Mouse (Mus musculus): Measurements from ENCODE around the gene Olfr1449. TPM values are rescaled to one million over a fixed set of nuclear protein-coding genes. Genes with fewer than 3 reads are reported as not detected.
"Not testable (repeated sequence)": the region's sequence is repeated elsewhere in the genome, so short reads cannot be mapped to it uniquely, and the experiment has no call there.

The Olfr1449 gene
- not detected for total RNA-seq (2021)

- intact Hi-C loops (cut with DNase I): no loop called here
- no peak for DNase-seq (ENCODE audit: extremely low spot score in 1 of 2, low spot score in 2 of 2)
These were observed at the start of gene Olfr1449 for GRCm38 (mm10) chr19:12930540-12930939. Gene Olfr1449, plus strand, starts transcription at chr19:12930840.

DNA sequence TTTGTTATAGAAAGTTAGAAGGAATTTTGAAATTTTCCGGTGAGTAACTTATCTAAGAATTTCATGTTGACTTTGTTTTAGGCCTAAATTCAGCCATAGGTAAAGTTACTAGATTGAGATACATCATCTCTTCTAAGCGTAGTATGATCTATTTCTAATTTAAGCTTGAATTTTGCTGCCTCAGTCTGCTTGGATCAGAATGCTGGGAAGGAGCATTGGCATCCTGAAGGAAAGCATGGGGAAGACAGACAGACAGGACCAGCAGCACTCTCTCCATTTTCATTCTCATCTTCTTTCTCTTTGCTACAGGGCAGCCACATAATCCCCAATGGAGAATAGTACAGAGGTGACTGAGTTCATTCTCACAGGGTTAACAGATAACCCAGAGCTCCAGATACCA, 47.1 kb upstream of the Olfr1449 start, which contains the start of gene Olfr1445:
TSS of gene Olfr1445 (plus strand) at position 301 of the 400 bp plus-strand sequence.
- DNase-seq (ENCODE audit: extremely low spot score in 1 of 2, low spot score in 2 of 2): no peak
- intact Hi-C loops (cut with DNase I): no loop called here

- no peak for DNase-seq (ENCODE audit: extremely low spot score in 1 of 2, low spot score in 2 of 2)
- intact Hi-C loops (cut with DNase I): no loop called here
These were observed 37.2 kb upstream of the Olfr1449 start, which contains the start of gene Olfr1446 for GRCm38 (mm10) chr19:12893424-12893823. Gene Olfr1446, minus strand, starts transcription at chr19:12893524.

- intact Hi-C loops (cut with DNase I): no loop called here
- DNase-seq (ENCODE audit: extremely low spot score in 1 of 2, low spot score in 2 of 2): no peak
These were observed 27.0 kb upstream of the Olfr1449 start, which contains the start of gene Olfr1447 for GRCm38 (mm10) chr19:12903643-12904042. Gene Olfr1447, minus strand, starts transcription at chr19:12903743.

- DNase-seq (ENCODE audit: extremely low spot score in 1 of 2, low spot score in 2 of 2): no peak
- intact Hi-C loops (cut with DNase I): no loop called here
These were observed 6.3 kb upstream of the Olfr1449 start, which contains the start of gene Olfr1448 for GRCm38 (mm10) chr19:12924319-12924718. Gene Olfr1448, minus strand, starts transcription at chr19:12924419.

GRCm38 (mm10) chr19:12949958-12950357, 19.3 kb downstream of the Olfr1449 start, which contains the start of gene Olfr1450:
Gene Olfr1450, plus strand, starts transcription at chr19:12950258.
- no peak for DNase-seq (ENCODE audit: extremely low spot score in 1 of 2, low spot score in 2 of 2)
- intact Hi-C loops (cut with DNase I): no loop called here

- DNase-seq (ENCODE audit: extremely low spot score in 1 of 2, low spot score in 2 of 2); intact Hi-C loops (cut with DNase I): not testable (repeated sequence)
These were observed 39.4 kb downstream of the Olfr1449 start for GRCm38 (mm10) chr19:12970082-12970481.

Other genes with a start within 250 kb of the Olfr1449 start
- gene Keg1, start 235.1 kb upstream of the Olfr1449 start, total RNA-seq (2021): not detected
- gene Cntf, start 165.2 kb upstream of the Olfr1449 start, total RNA-seq (2021): 1 to 10 TPM; 1.2 to 2.6 TPM
- gene Zfp91, start 134.7 kb upstream of the Olfr1449 start, total RNA-seq (2021): 10 to 100 TPM; 73.3 to 74.1 TPM
- 1 to 10 TPM; 1.1 to 1.5 TPM for gene Lpxn, start 134.6 kb upstream of the Olfr1449 start, total RNA-seq (2021)
- not detected for gene Gm5244, start 84.2 kb upstream of the Olfr1449 start, total RNA-seq (2021)
- not detected for gene Olfr1444, start 73.6 kb upstream of the Olfr1449 start, total RNA-seq (2021)
- gene Olfr1445, start 47.0 kb upstream of the Olfr1449 start, total RNA-seq (2021): not detected
- not detected for gene Olfr1446, start 37.3 kb upstream of the Olfr1449 start, total RNA-seq (2021)
- gene Olfr1447, start 27.1 kb upstream of the Olfr1449 start, total RNA-seq (2021): not detected
- not detected for gene Olfr1448, start 6.4 kb upstream of the Olfr1449 start, total RNA-seq (2021)
- not detected for gene Olfr1450, start 19.4 kb downstream of the Olfr1449 start, total RNA-seq (2021)
- gene Olfr1451, start 64.2 kb downstream of the Olfr1449 start, total RNA-seq (2021): not detected
- gene Olfr1453, start 97.5 kb downstream of the Olfr1449 start, total RNA-seq (2021): not detected
- gene Olfr1454, start 129.8 kb downstream of the Olfr1449 start, total RNA-seq (2021): not detected
- not detected for gene Olfr1457, start 167.1 kb downstream of the Olfr1449 start, total RNA-seq (2021)
- not detected for gene Olfr1458, start 175.9 kb downstream of the Olfr1449 start, total RNA-seq (2021)
- gene Olfr1459, start 218.7 kb downstream of the Olfr1449 start, total RNA-seq (2021): under 1 TPM; 0.13 to 0.14 TPM
- not detected for gene Olfr1461, start 232.2 kb downstream of the Olfr1449 start, total RNA-seq (2021)

Measured in left cerebral cortex, postnatal 10 days (tissue).